Mouse (Mus musculus): ENCODE results near the gene Mmaa. TPM values are rescaled to one million over a fixed set of nuclear protein-coding genes. Genes with fewer than 3 reads are reported as not detected.

Mmaa gene
- polyA plus RNA-seq, 1 experiment from 2014 or later = 11.8 TPM

- DNase-seq (ENCODE audit: low spot score) (no peak), ATAC-seq (ENCODE audit: insufficient read depth, low FRiP score, low TSS enrichment) (no peak)
- Histone ChIP-seq H3K36me3 (ENCODE audit: control insufficient read depth, insufficient read depth, low read length) (no peaks in the 10 kb centered on the region), H3K4me3 (ENCODE audit: low read depth, low read length) (no peak within 1 kb of the TSS), H3K4me1 (ENCODE audit: control insufficient read depth, insufficient read depth, low read length) (no peaks in the 10 kb centered on the region), H3K9me3 (ENCODE audit: control insufficient read depth, low read length) (no peaks in the 10 kb centered on the region), H3K27me3 (ENCODE audit: control insufficient read depth, insufficient read depth, low read length) (no peaks in the 10 kb centered on the region), H3K27ac (ENCODE audit: low read depth, low read length) (no peak within 1 kb of the TSS), H3K9ac (ENCODE audit: low read length) (no peak within 1 kb of the TSS), H3K4me2 (ENCODE audit: low read depth) (no peak within 1 kb of the TSS)
- 60% methylated on average over 6 of the region's 6 CpGs for WGBS
Measured at GRCm38 (mm10) chr8:79248470-79248869, 46.3 kb downstream of the Mmaa start, which contains the start of gene 1700011L22Rik. 1700011L22Rik (minus strand) TSS chr8:79248570.

- H3K9ac ChIP-seq (ENCODE audit: low read length) = no peak overlapping the region
- H3K27ac ChIP-seq (ENCODE audit: low read depth, low read length) = no peak overlapping the region
- H3K27me3 ChIP-seq (ENCODE audit: control insufficient read depth, insufficient read depth, low read length) = no peaks in the 10 kb centered on the region
- H3K36me3 ChIP-seq (ENCODE audit: control insufficient read depth, insufficient read depth, low read length) = no peaks in the 10 kb centered on the region
- H3K4me3 ChIP-seq (ENCODE audit: low read depth, low read length) = no peak overlapping the region
- no peak overlapping the region for H3K4me2 ChIP-seq (ENCODE audit: low read depth)
- no peaks in the 10 kb centered on the region for H3K4me1 ChIP-seq (ENCODE audit: control insufficient read depth, insufficient read depth, low read length)
- no peaks in the 10 kb centered on the region for H3K9me3 ChIP-seq (ENCODE audit: control insufficient read depth, low read length)
- ATAC-seq (ENCODE audit: insufficient read depth, low FRiP score, low TSS enrichment) (no peak), DNase-seq (ENCODE audit: low spot score) (no peak)
- 87% methylated on average over 2 of the region's 2 CpGs for WGBS
Measured at GRCm38 (mm10) chr8:79243422-79243821, 51.3 kb downstream of the Mmaa start.

GRCm38 (mm10) chr8:79239996-79240395 is 54.7 kb downstream of the Mmaa start:
- Histone ChIP-seq H3K9me3 (ENCODE audit: control insufficient read depth, low read length) (no peaks in the 10 kb centered on the region), H3K4me2 (ENCODE audit: low read depth) (no peak overlapping the region), H3K36me3 (ENCODE audit: control insufficient read depth, insufficient read depth, low read length) (no peaks in the 10 kb centered on the region), H3K27me3 (ENCODE audit: control insufficient read depth, insufficient read depth, low read length) (no peaks in the 10 kb centered on the region), H3K4me1 (ENCODE audit: control insufficient read depth, insufficient read depth, low read length) (no peaks in the 10 kb centered on the region), H3K4me3 (ENCODE audit: low read depth, low read length) (no peak overlapping the region), H3K27ac (ENCODE audit: low read depth, low read length) (no peak overlapping the region), H3K9ac (ENCODE audit: low read length) (no peak overlapping the region)
- ATAC-seq (ENCODE audit: insufficient read depth, low FRiP score, low TSS enrichment) (no peak), DNase-seq (ENCODE audit: low spot score) (no peak)
- whole genome bisulfite sequencing = 87% methylated on average over 7 of the region's 7 CpGs

GRCm38 (mm10) chr8:79239320-79239719 is 55.4 kb downstream of the Mmaa start:
- Histone ChIP-seq H3K27ac (ENCODE audit: low read depth, low read length) (no peak overlapping the region), H3K27me3 (ENCODE audit: control insufficient read depth, insufficient read depth, low read length) (no peaks in the 10 kb centered on the region), H3K4me2 (ENCODE audit: low read depth) (no peak overlapping the region), H3K36me3 (ENCODE audit: control insufficient read depth, insufficient read depth, low read length) (no peaks in the 10 kb centered on the region), H3K4me3 (ENCODE audit: low read depth, low read length) (no peak overlapping the region), H3K9ac (ENCODE audit: low read length) (no peak overlapping the region), H3K4me1 (ENCODE audit: control insufficient read depth, insufficient read depth, low read length) (no peaks in the 10 kb centered on the region), H3K9me3 (ENCODE audit: control insufficient read depth, low read length) (no peaks in the 10 kb centered on the region)
- WGBS = 89% methylated on average over 3 of the region's 3 CpGs
- no peak for ATAC-seq (ENCODE audit: insufficient read depth, low FRiP score, low TSS enrichment)
- no peak for DNase-seq (ENCODE audit: low spot score)

- WGBS = 82% methylated on average over 8 of the region's 8 CpGs
- DNase-seq (ENCODE audit: low spot score) (no peak), ATAC-seq (ENCODE audit: insufficient read depth, low FRiP score, low TSS enrichment) (no peak)
- Histone ChIP-seq H3K27me3 (ENCODE audit: control insufficient read depth, insufficient read depth, low read length) (no peaks in the 10 kb centered on the region), H3K9ac (ENCODE audit: low read length) (no peak overlapping the region), H3K4me2 (ENCODE audit: low read depth) (no peak overlapping the region), H3K27ac (ENCODE audit: low read depth, low read length) (no peak overlapping the region), H3K4me1 (ENCODE audit: control insufficient read depth, insufficient read depth, low read length) (no peaks in the 10 kb centered on the region), H3K36me3 (ENCODE audit: control insufficient read depth, insufficient read depth, low read length) (no peaks in the 10 kb centered on the region), H3K4me3 (ENCODE audit: low read depth, low read length) (no peak overlapping the region), H3K9me3 (ENCODE audit: control insufficient read depth, low read length) (no peaks in the 10 kb centered on the region)
Measured at GRCm38 (mm10) chr8:79229266-79229888, 65.4 kb downstream of the Mmaa start.

- ATAC-seq (ENCODE audit: insufficient read depth, low FRiP score, low TSS enrichment) (no peak), DNase-seq (ENCODE audit: low spot score) (no peak)
- no peaks in the 10 kb centered on the region for H3K4me1 ChIP-seq (ENCODE audit: control insufficient read depth, insufficient read depth, low read length)
- no peak overlapping the region for H3K4me2 ChIP-seq (ENCODE audit: low read depth)
- no peaks in the 10 kb centered on the region for H3K36me3 ChIP-seq (ENCODE audit: control insufficient read depth, insufficient read depth, low read length)
- H3K27ac ChIP-seq (ENCODE audit: low read depth, low read length) = no peak overlapping the region
- H3K4me3 ChIP-seq (ENCODE audit: low read depth, low read length) = no peak overlapping the region
- H3K9ac ChIP-seq (ENCODE audit: low read length) = no peak overlapping the region
- no peaks in the 10 kb centered on the region for H3K9me3 ChIP-seq (ENCODE audit: control insufficient read depth, low read length)
- WGBS = 98% methylated on average over 3 of the region's 3 CpGs
- no peaks in the 10 kb centered on the region for H3K27me3 ChIP-seq (ENCODE audit: control insufficient read depth, insufficient read depth, low read length)
Measured at GRCm38 (mm10) chr8:79227916-79228315, 66.8 kb downstream of the Mmaa start.

- H3K9ac ChIP-seq (ENCODE audit: low read length) = no peak overlapping the region
- DNase-seq (ENCODE audit: low spot score) (no peak), ATAC-seq (ENCODE audit: insufficient read depth, low FRiP score, low TSS enrichment) (no peak)
- 87% methylated on average over 4 of the region's 4 CpGs for WGBS
- no peak overlapping the region for H3K4me3 ChIP-seq (ENCODE audit: low read depth, low read length)
- H3K27me3 ChIP-seq (ENCODE audit: control insufficient read depth, insufficient read depth, low read length) = no peaks in the 10 kb centered on the region
- H3K9me3 ChIP-seq (ENCODE audit: control insufficient read depth, low read length) = no peaks in the 10 kb centered on the region
- H3K36me3 ChIP-seq (ENCODE audit: control insufficient read depth, insufficient read depth, low read length) = no peaks in the 10 kb centered on the region
- no peaks in the 10 kb centered on the region for H3K4me1 ChIP-seq (ENCODE audit: control insufficient read depth, insufficient read depth, low read length)
- H3K4me2 ChIP-seq (ENCODE audit: low read depth) = no peak overlapping the region
- no peak overlapping the region for H3K27ac ChIP-seq (ENCODE audit: low read depth, low read length)
Measured at GRCm38 (mm10) chr8:79227194-79227593, 67.5 kb downstream of the Mmaa start.

- WGBS = 87% methylated on average over 3 of the region's 3 CpGs
- DNase-seq (ENCODE audit: low spot score) = no peak
Measured at GRCm38 (mm10) chr8:79226046-79226445, 68.7 kb downstream of the Mmaa start.

GRCm38 (mm10) chr8:79225586-79225985 is 69.2 kb downstream of the Mmaa start:
- no peak for ATAC-seq (ENCODE audit: insufficient read depth, low FRiP score, low TSS enrichment)
- H3K4me3 ChIP-seq (ENCODE audit: low read depth, low read length) = no peak overlapping the region

More at GRCm38 (mm10) chr8:79226046-79226445, 68.7 kb downstream of the Mmaa start:
- no peak overlapping the region for H3K27ac ChIP-seq (ENCODE audit: low read depth, low read length)
- no peaks in the 10 kb centered on the region for H3K4me1 ChIP-seq (ENCODE audit: control insufficient read depth, insufficient read depth, low read length)
- H3K4me3 ChIP-seq (ENCODE audit: low read depth, low read length) = no peak overlapping the region
- no peak overlapping the region for H3K4me2 ChIP-seq (ENCODE audit: low read depth)
- no peaks in the 10 kb centered on the region for H3K27me3 ChIP-seq (ENCODE audit: control insufficient read depth, insufficient read depth, low read length)
- ATAC-seq (ENCODE audit: insufficient read depth, low FRiP score, low TSS enrichment) = no peak
- no peaks in the 10 kb centered on the region for H3K9me3 ChIP-seq (ENCODE audit: control insufficient read depth, low read length)
- no peak overlapping the region for H3K9ac ChIP-seq (ENCODE audit: low read length)
- no peaks in the 10 kb centered on the region for H3K36me3 ChIP-seq (ENCODE audit: control insufficient read depth, insufficient read depth, low read length)

More at GRCm38 (mm10) chr8:79225586-79225985, 69.2 kb downstream of the Mmaa start:
- Histone ChIP-seq H3K36me3 (ENCODE audit: control insufficient read depth, insufficient read depth, low read length) (no peaks in the 10 kb centered on the region), H3K27me3 (ENCODE audit: control insufficient read depth, insufficient read depth, low read length) (no peaks in the 10 kb centered on the region), H3K4me2 (ENCODE audit: low read depth) (no peak overlapping the region), H3K9ac (ENCODE audit: low read length) (no peak overlapping the region), H3K4me1 (ENCODE audit: control insufficient read depth, insufficient read depth, low read length) (no peaks in the 10 kb centered on the region), H3K27ac (ENCODE audit: low read depth, low read length) (no peak overlapping the region), H3K9me3 (ENCODE audit: control insufficient read depth, low read length) (no peaks in the 10 kb centered on the region)
- WGBS = 86% methylated on average over 7 of the region's 7 CpGs
- DNase-seq (ENCODE audit: low spot score) = no peak

All from neural tube, embryonic 11.5 days (tissue).